8 mouse cellular contexts compared by ENCODE assay signal in the genomic region with DNA sequence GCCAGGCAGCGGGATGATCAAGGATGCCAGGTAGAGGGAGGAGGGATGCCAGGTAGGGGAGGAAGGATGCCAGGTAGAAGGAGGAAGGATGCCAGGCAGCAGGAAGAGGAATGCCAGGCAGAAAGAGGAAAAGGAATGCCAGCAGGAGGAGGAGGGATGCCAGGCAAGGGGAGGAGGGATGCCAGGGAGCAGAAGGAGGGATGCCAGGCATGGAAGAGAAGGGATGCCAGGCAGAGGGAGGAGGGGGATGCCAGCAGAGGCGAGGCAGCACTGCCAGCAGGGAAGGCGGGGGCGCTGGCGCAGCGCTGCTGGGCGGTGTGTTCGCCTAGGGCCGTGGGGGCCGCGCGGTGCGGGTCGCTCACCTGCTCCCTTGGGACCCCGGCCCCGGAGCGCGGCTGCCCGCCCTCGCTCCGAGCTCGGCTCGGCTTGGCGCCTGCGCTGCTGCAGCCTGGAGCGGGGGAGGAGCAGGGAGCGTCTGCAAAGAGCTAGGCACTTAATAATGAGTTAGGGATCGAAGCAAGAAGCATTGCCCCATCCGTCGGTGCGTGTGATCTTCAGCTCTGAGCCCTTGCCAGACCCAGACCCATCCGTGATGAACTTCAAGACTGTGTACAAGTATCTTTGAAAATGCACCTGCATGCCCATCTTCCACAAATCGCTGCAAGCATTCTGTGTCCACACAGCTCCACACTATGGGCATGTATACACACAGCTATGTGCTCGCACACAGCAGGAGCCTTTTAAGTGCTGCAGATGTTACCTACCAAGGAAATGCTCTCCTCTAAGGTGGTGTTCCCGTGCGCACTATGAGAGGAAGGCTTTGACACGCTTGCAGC. TPM values are rescaled to one million over a fixed set of nuclear protein-coding genes. Genes with fewer than 3 reads are reported as not detected.
DNase-seq lines count a peak whose midpoint lies in the region; ATAC-seq and TF ChIP-seq lines count a peak whose summit lies in the region.

Gene Smarcd3, minus strand, starts transcription at position 426 of the 836 bp plus-strand sequence.

- no peak for ATAC-seq in heart, embryonic 13.5 days (ENCODE audit: extremely low read depth, insufficient number of reproducible peaks, low FRiP score, low TSS enrichment)
- ATAC-seq in liver, embryonic 14.5 days (ENCODE audit: insufficient read depth), result no peak
- ATAC-seq in erythroid progenitor cell, adult 5-6 weeks (replicated peaks; ENCODE audit: low FRiP score, poor library complexity, severe bottlenecking), result no peak

- H3K27ac ChIP-seq in forebrain, embryonic 10.5 days, result peak within 1 kb of the TSS; percentile 84
- no peak within 1 kb of the TSS for H3K27ac ChIP-seq in heart, embryonic 13.5 days (replicated peaks)
- H3K27ac ChIP-seq in liver, embryonic 14.5 days, result no peak within 1 kb of the TSS

- H3K4me3 ChIP-seq in forebrain, embryonic 10.5 days, result peak within 1 kb of the TSS; percentile 70
- peak within 1 kb of the TSS; percentile 62 for H3K4me3 ChIP-seq in heart, embryonic 13.5 days
- peak within 1 kb of the TSS in 1 of 2 experiments; percentile 1; a peak in 1 of 4 replicates for H3K4me3 ChIP-seq in liver, embryonic 14.5 days (ENCODE audit: insufficient read depth in 1 of 2, low read depth in 2 of 2, low read length in 2 of 2)

- no peaks in the 10 kb centered on the region for H3K9me3 ChIP-seq in forebrain, embryonic 10.5 days
- H3K9me3 ChIP-seq in heart, embryonic 13.5 days, result no peaks in the 10 kb centered on the region
- H3K9me3 ChIP-seq in liver, embryonic 14.5 days (ENCODE audit: control insufficient read depth, low read length), result no peaks in the 10 kb centered on the region

- no peaks in the 10 kb centered on the region for H3K36me3 ChIP-seq in forebrain, embryonic 10.5 days (replicated peaks)
- H3K36me3 ChIP-seq in heart, embryonic 13.5 days, result no peaks in the 10 kb centered on the region
- no peaks in the 10 kb centered on the region for H3K36me3 ChIP-seq in liver, embryonic 14.5 days (replicated peaks; ENCODE audit: control insufficient read depth, insufficient read depth, low read depth)

- 4% methylated on average over 37 of the region's 37 CpGs for WGBS in forebrain, embryonic 10.5 days
- 3% methylated on average over 37 of the region's 37 CpGs for WGBS in heart, embryonic 13.5 days
- WGBS in liver, embryonic 14.5 days (ENCODE audit: insufficient replicate concordance), result 7% methylated on average over 37 of the region's 37 CpGs

- peak within 1 kb of the TSS; percentile 89 for H3K4me2 ChIP-seq in heart, embryonic 13.5 days
- peak within 1 kb of the TSS; percentile 11; the same call in 1 of the 2 replicates for H3K4me2 ChIP-seq in liver, embryonic 14.5 days (ENCODE audit: low read depth)

- peak within 1 kb of the TSS; percentile 83 for H3K9ac ChIP-seq in heart, embryonic 13.5 days
- H3K9ac ChIP-seq in liver, embryonic 14.5 days (replicated peaks), result no peak within 1 kb of the TSS

- H3K27me3 ChIP-seq in forebrain, embryonic 10.5 days (ENCODE audit: poor library complexity, severe bottlenecking), result peaks cover 61% of the 10 kb centered on the region
- H3K27me3 ChIP-seq in heart, embryonic 13.5 days (replicated peaks), result peaks cover 51% of the 10 kb centered on the region
- H3K27me3 ChIP-seq in liver, embryonic 14.5 days (ENCODE audit: control insufficient read depth, insufficient read depth, low read length), result peaks cover 9% of the 10 kb centered on the region

- DNase-seq in ES-CJ7 (ENCODE audit: low read depth, low spot score), result peak; percentile 69
- DNase-seq in brain, adult 2 months (ENCODE audit: low read depth, low spot score), result peak; percentile 98
- peak; percentile 73 for DNase-seq in forebrain, embryonic 10.5 days (ENCODE audit: extremely low spot score, low spot score)
- DNase-seq in kidney, postnatal 36 days, result peak; percentile 18 to 53
- DNase-seq in liver, embryonic 14.5 days (ENCODE audit: low read depth in 3 of 3, low spot score in 3 of 3), result no peak
- peak; percentile 86 for DNase-seq in right cerebral cortex, postnatal 25 days

- H3K4me1 ChIP-seq in forebrain, embryonic 10.5 days, result peaks cover 35% of the 10 kb centered on the region
- H3K4me1 ChIP-seq in heart, embryonic 13.5 days, result peaks cover 11% of the 10 kb centered on the region
- no peaks in the 10 kb centered on the region for H3K4me1 ChIP-seq in liver, embryonic 14.5 days (replicated peaks; ENCODE audit: control insufficient read depth in 2 of 2, insufficient read depth in 2 of 2, low read length in 1 of 2)

- no peak for TF ChIP-seq CTCF in liver, embryonic 14.5 days (IDR thresholded peaks at IDR 0.05; ENCODE audit: low read depth)

- TF ChIP-seq EP300 in liver, embryonic 14.5 days (IDR thresholded peaks at IDR 0.05; ENCODE audit: low read depth), result no peak

RNA-seq across cellular contexts. Expression of gene Smarcd3, which starts in this region (rescaled TPM):
- polyA plus RNA-seq in forebrain, embryonic 10.5 days (2016; fragmentation: Nextera tagmentation; extraction: Ambion mirVana), result 34.7 and 39.7 TPM in 2 replicates
- polyA plus RNA-seq in heart, embryonic 13.5 days (2015; fragmentation: Nextera tagmentation; extraction: Ambion mirVana), result 54.5 and 58.5 TPM in 2 replicates
- 1.1 and 1.5 TPM in 2 replicates for polyA plus RNA-seq in liver, embryonic 14.5 days (2012; rRNA removed)
- 0.95 and 1.0 TPM in 2 replicates for polyA plus RNA-seq in liver, embryonic 14.5 days (2014; fragmentation: Nextera tagmentation; extraction: Ambion mirVana)
- total RNA-seq in erythroid progenitor cell, adult 5-6 weeks (2015; ENCODE audit: low replicate concordance), result not detected in 2 replicates
- total RNA-seq in erythroid progenitor cell, adult 5-6 weeks (2017; ENCODE audit: low replicate concordance), result not detected in 2 replicates

Comparison
In these comparisons a context has a peak if more than half of its experiments do, and no peak if none do; other contexts are left out.
1. RNA of gene Smarcd3 (polyA plus RNA-seq): 54.5 to 58.5 TPM in heart, embryonic 13.5 days and 34.7 to 39.7 TPM in forebrain, embryonic 10.5 days; 0.95 to 1.5 TPM in liver, embryonic 14.5 days; every median in the first group is over 10 times any median in the second.
2. DNase-seq: peak in ES-CJ7 (single experiment), brain, adult 2 months (single experiment), forebrain, embryonic 10.5 days (single experiment), kidney, postnatal 36 days (2 of 2) and right cerebral cortex, postnatal 25 days (single experiment); none in liver, embryonic 14.5 days (0 of 3).